Mouse (Mus musculus) midbrain, embryonic 12.5 days (tissue): Measurements from ENCODE around the gene Hivep3. TPM values are rescaled to one million over a fixed set of nuclear protein-coding genes. Genes with fewer than 3 reads are reported as not detected.
A peak's percentile ranks its signal among the peaks of the same experiment; 100 is the strongest.

Source experiments
- ATAC-seq: fragments of 200-750 bp; cut with Nextera tagmentation; 2 replicates; pipeline ENCODE4 v1.8.0; 2017; ENCODE audit warnings: low read depth, moderate TSS enrichment, moderate library complexity; ENCODE audit not compliant: low FRiP score
- H3K27ac ChIP-seq: fragments of 300-500 bp; sonication (generic); replicated peaks from 2 replicates; pipeline ENCODE4 v1.5.1; 2016; ENCODE audit warnings: mild to moderate bottlenecking
- H3K27me3 ChIP-seq: fragments of 300-500 bp; sonication (generic); 2 replicates; pipeline ENCODE4 v1.6.1; 2016; ENCODE audit warnings: mild to moderate bottlenecking
- H3K36me3 ChIP-seq: fragments of 300-500 bp; sonication (generic); 2 replicates; pipeline ENCODE4 v1.6.1; 2016
- H3K4me1 ChIP-seq: fragments of 300-500 bp; sonication (generic); 2 replicates; pipeline ENCODE4 v1.6.1; 2016
- H3K4me2 ChIP-seq: fragments of 300-500 bp; sonication (generic); replicated peaks from 2 replicates; pipeline ENCODE4 v1.6.1; 2016; ENCODE audit warnings: mild to moderate bottlenecking, moderate library complexity
- H3K4me3 ChIP-seq: fragments of 300-500 bp; sonication (generic); 2 replicates; pipeline ENCODE4 v1.5.1; 2016; ENCODE audit warnings: mild to moderate bottlenecking
- H3K9ac ChIP-seq: fragments of 300-500 bp; sonication (generic); replicated peaks from 2 replicates; pipeline ENCODE4 v1.6.1; 2016; ENCODE audit warnings: mild to moderate bottlenecking, moderate library complexity
- H3K9me3 ChIP-seq: fragments of 300-500 bp; sonication (generic); 2 replicates; pipeline ENCODE4 v1.6.1; 2016; ENCODE audit warnings: mild to moderate bottlenecking
- WGBS: fragments of 180-500 bp; shearing (Covaris S2); methylation state at CpG from one replicate; pipeline ENCODE4 v1.1.7; 2016; 5-methylcytosine and 5-hydroxymethylcytosine counted together
- polyA plus RNA-seq: library from polyadenylated mRNA; unstranded; fragments of >200 nt; fragmentation: Nextera tagmentation; extraction: Ambion mirVana; gene quantifications from 2 replicates; pipeline ENCODE4 v1.2.1, GENCODE M21; 2016

Gene Hivep3
- polyA plus RNA-seq, 1 experiment from 2014 or later, result 4.5 TPM

DNA sequence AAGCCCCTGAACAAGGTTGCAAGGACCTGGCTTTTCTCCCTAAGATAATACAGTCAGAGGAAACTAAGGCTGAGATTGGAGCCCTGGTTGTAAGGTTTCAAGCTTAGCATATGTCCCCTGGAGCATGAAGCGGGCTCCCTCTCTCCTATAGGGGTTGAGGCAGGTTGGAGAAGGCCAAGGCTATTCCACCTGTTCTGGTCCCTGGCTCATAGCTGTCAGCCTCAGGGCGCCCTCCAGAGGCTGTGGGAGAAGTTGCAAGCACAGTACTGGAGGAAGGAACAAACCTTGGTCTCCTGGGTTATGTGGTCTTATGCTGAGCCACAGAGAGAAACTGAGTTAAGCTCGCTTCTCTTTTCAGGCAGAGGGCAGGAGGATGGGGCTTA lies 415.5 kb downstream of the Hivep3 start:
- Histone ChIP-seq H3K36me3 (no peaks in the 10 kb centered on the region), H3K27ac (no peak overlapping the region), H3K4me2 (peak overlapping the region; percentile 52), H3K9me3 (no peaks in the 10 kb centered on the region), H3K9ac (peak overlapping the region; percentile 45), H3K4me1 (peaks cover 12% of the 10 kb centered on the region), H3K27me3 (peaks cover 33% of the 10 kb centered on the region), H3K4me3 (peak overlapping the region; percentile 31)
- WGBS, result 22% methylated on average over 3 of the region's 3 CpGs
- ATAC-seq, result peak; percentile 45; the same call in 1 of the 2 replicates

DNA sequence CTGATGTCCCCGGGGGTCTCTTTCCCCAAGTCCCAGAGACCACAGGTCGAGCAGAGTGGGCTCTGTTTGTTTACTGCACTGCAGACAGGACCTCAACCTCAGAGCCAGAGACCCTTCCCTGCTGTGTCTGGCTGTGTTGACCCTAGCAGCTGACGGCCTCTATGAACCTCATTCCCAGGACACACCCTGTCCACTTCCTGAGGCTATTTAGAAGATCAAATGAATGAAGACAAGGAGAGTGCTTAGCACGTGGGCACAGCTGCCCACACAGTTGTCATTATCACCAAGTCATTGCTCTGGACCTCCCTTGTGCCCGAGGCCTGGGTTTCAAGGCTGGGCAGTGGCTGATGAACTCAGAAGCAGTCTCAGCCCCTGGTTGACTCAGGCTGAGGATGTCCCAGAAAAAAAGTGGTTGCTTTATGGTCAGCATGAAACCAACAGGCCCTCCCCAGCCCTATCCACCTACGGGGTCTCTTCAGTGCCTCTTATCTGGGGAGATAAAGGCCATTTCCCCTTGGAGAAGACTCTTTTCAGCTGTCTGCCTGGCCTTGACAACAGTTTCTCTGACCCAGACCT lies 416.8 kb downstream of the Hivep3 start:
- H3K4me3 ChIP-seq, result no peak overlapping the region
- no peak for ATAC-seq

DNA sequence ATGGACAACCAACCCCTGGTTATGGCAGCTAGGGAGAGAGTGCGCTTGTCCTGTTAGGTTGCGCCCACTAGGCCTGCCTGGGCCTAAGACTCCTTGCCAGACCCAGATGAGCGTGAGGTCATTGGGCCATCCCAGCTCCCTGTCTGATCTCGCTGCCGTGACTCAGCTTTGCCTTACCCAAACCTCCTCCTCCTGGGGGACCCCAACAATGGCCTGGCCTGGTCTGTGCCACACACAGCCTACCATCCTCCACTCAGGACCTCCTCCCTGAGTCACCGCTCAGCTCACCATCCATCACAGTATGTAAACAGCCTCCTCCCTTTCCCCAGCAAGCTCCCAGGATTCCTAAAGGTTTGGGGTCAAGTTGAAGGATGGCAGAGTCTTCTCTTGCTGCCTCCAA lies 418.3 kb downstream of the Hivep3 start:
- ATAC-seq, result no peak
- H3K27ac ChIP-seq, result no peak overlapping the region
- peaks cover 12% of the 10 kb centered on the region for H3K4me1 ChIP-seq
- H3K36me3 ChIP-seq, result no peaks in the 10 kb centered on the region
- no peak overlapping the region for H3K4me2 ChIP-seq
- H3K9ac ChIP-seq, result no peak overlapping the region
- H3K27me3 ChIP-seq, result peaks cover 33% of the 10 kb centered on the region
- WGBS, result 83% methylated on average over 6 of the region's 6 CpGs
- no peak overlapping the region for H3K4me3 ChIP-seq
- H3K9me3 ChIP-seq, result no peaks in the 10 kb centered on the region

More for the DNA sequence above, 416.8 kb downstream of the Hivep3 start:
- Histone ChIP-seq H3K9me3 (no peaks in the 10 kb centered on the region), H3K4me2 (no peak overlapping the region), H3K27ac (no peak overlapping the region), H3K9ac (no peak overlapping the region), H3K36me3 (no peaks in the 10 kb centered on the region), H3K27me3 (peaks cover 33% of the 10 kb centered on the region), H3K4me1 (peaks cover 12% of the 10 kb centered on the region)
- WGBS, result 67% methylated on average over 6 of the region's 6 CpGs

DNA sequence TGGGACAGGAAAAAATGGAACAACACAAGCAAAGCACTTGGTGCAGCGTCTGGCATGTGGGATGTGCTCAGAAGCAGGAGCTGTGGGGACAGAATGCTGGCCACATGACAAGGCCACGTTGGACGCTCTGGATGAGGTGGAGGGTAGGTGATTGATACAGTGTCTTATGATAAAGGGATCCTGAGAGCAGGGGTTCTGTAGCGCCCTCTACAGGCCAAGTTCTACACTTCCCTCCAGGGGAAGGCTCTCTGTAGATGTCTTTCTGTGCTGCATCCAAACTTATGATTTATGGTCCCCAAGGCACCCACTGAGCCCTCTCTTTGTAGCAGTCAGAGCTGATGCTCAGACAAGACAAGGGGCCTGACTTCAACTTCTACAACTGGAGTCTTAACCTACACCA lies 419.1 kb downstream of the Hivep3 start:
- Histone ChIP-seq H3K36me3 (no peaks in the 10 kb centered on the region), H3K27me3 (peaks cover 31% of the 10 kb centered on the region), H3K27ac (no peak overlapping the region), H3K9me3 (no peaks in the 10 kb centered on the region), H3K4me1 (peaks cover 12% of the 10 kb centered on the region), H3K4me3 (no peak overlapping the region), H3K4me2 (no peak overlapping the region), H3K9ac (no peak overlapping the region)
- 62% methylated on average over 4 of the region's 4 CpGs for WGBS
- no peak for ATAC-seq

DNA sequence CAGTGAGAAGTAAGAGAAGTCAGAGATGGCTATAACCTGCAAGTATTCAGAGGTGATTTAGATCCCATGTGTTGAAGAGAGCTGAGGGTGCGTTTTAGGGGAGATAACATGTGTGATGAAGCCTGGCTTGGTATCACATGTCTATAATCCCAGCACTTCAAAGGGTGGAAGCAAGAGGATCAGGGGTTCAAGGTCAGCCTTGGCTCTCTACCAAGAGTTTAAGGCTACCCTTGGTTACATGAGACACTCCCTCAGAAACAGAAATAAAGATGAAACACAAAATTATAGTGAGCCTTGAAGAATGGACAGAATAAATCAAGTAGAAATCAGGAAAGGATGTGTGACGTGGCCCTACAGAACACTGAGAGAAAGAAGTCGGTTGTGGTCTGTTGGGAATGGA lies 420.2 kb downstream of the Hivep3 start:
- H3K36me3 ChIP-seq, result no peaks in the 10 kb centered on the region
- peaks cover 11% of the 10 kb centered on the region for H3K4me1 ChIP-seq
- no peak overlapping the region for H3K9ac ChIP-seq
- no peak overlapping the region for H3K4me2 ChIP-seq
- no peaks in the 10 kb centered on the region for H3K9me3 ChIP-seq
- 92% methylated on average over 3 of the region's 3 CpGs for WGBS
- no peak overlapping the region for H3K27ac ChIP-seq
- no peak overlapping the region for H3K4me3 ChIP-seq
- ATAC-seq, result no peak
- peaks cover 20% of the 10 kb centered on the region for H3K27me3 ChIP-seq

DNA sequence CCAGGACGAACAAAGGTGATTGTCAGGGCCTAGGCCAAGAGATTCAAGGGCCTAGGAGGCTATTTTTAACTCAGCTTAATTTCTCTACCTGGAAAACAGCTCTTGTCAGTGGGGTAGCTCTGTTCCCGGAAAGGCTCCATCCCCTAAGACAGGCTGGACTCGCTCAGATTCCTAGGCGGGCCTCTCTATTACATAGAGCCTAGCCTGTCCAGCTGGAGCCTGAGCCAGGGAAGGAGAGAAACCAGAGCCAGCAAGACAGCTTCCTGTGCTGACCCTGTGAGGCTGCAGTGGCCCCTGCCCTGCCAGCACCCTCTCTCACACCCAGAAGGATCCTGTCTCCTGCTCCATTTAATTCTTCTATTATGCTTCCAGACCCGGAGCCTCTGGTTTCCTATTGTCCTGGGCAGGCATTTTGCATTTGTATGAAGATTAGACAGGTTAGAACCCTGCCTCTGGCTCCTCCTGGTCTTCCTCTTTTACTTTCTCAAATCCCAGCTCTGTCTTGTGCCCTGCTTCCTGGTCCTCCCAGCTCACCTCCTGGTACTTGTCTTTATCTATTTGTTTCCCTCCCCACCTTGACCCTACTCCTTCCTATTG lies 425.2 kb downstream of the Hivep3 start:
- Histone ChIP-seq H3K9me3 (no peaks in the 10 kb centered on the region), H3K9ac (0 out of 2 replicates have a peak overlapping the region, but pooled peaks have one; percentile 20), H3K27ac (0 out of 2 replicates have a peak overlapping the region, but pooled peaks have one; percentile 4), H3K4me3 (no peak overlapping the region), H3K27me3 (peaks cover 15% of the 10 kb centered on the region), H3K36me3 (no peaks in the 10 kb centered on the region), H3K4me1 (peaks cover 20% of the 10 kb centered on the region), H3K4me2 (no peak overlapping the region)
- 24% methylated on average over 5 of the region's 5 CpGs for WGBS
- ATAC-seq, result no peak

DNA sequence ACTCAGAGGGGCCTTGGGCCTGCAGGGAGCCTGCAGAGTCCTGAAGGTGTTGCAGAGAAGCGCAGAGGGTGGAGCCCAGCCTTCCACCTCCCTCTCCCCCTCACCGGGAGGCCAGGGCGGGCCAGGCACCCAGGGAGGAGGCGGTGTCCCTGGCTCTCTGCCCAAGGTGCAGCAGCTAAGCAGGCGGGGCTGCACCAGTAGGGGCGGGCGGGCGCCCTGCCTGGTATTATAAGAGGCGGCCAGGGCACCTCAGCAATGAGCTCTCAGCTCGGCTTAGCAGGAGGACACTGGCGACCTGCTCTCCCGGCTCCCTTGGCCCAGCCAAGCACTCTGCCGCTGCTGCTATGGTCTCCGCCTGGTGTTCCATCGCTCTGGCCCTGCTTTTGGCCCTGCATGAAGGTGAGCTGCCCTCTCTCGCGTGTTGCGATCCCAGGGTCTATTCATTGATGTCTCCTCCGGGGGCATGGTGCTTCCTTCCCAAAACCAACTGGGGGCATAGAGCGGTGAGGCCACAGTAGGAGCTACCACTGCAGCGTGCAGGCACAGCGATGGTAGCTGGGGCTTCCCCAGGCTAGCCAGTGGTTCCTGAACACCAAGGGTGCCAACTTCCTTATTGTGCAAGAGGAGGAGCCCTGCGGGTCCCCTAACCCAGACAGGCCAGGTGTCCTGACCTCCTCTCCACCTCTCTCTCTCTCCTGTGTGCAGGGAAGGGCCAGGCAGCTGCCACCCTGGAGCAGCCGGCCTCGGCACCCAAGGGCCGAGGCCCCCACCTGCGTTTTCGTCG lies 427.8 kb downstream of the Hivep3 start, which contains the start of gene Edn2:
TSS of gene Edn2 (plus strand) at position 41 of the 784 bp plus-strand sequence.
- WGBS, result 38% methylated on average over 29 of the region's 29 CpGs
- H3K4me1 ChIP-seq, result peaks cover 20% of the 10 kb centered on the region
- H3K27me3 ChIP-seq, result peaks cover 15% of the 10 kb centered on the region
- no peak within 1 kb of the TSS for H3K9ac ChIP-seq
- no peaks in the 10 kb centered on the region for H3K36me3 ChIP-seq
- H3K9me3 ChIP-seq, result no peaks in the 10 kb centered on the region
- ATAC-seq, result 0 out of 2 replicates have a peak, but pooled peaks have one; percentile 28
- H3K4me3 ChIP-seq, result no peak within 1 kb of the TSS
- H3K4me2 ChIP-seq, result no peak within 1 kb of the TSS
- H3K27ac ChIP-seq, result no peak within 1 kb of the TSS

DNA sequence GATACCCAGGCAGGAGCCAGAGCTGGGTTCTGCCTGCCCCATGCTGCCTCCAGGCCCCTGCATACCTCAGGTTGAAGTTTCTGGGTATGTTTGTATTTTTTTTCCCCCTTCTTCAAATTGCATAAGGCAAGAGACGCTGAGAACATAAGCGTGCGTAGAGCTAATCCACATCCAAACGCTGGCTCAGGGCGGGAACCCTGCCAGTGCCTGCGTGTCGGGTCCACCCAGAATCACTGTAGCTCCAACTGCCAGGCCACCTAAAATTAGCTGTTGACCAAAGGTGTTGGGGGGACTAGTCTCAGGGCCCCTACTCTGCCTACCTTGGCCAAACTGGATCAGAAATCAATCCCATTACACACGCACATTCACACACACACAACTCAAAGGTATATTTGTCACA lies 429.0 kb downstream of the Hivep3 start:
- Histone ChIP-seq H3K9me3 (no peaks in the 10 kb centered on the region), H3K4me3 (no peak overlapping the region), H3K36me3 (no peaks in the 10 kb centered on the region), H3K9ac (no peak overlapping the region), H3K4me2 (no peak overlapping the region), H3K4me1 (peaks cover 20% of the 10 kb centered on the region), H3K27me3 (peaks cover 15% of the 10 kb centered on the region), H3K27ac (no peak overlapping the region)
- 83% methylated on average over 8 of the region's 8 CpGs for WGBS
- ATAC-seq, result no peak

DNA sequence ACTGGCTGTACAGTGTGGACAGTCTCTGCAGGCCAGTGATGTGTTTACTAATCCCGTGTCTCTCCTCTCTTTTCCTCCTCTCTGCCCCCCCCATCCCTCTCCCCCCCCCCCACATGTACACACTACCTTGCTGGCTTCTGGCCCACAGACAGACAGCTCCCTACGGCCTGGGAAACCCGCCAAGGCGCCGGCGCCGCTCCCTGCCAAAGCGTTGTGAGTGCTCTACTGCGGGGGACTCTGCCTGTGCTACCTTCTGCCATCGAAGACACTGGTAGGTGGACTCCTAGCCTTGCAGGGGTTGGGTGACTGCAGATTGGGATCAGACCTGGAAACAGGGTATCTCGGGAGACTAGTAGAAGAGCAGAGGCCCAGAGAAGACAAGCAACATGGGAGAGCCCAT lies 429.7 kb downstream of the Hivep3 start:
- no peak overlapping the region for H3K4me3 ChIP-seq
- no peaks in the 10 kb centered on the region for H3K36me3 ChIP-seq
- no peaks in the 10 kb centered on the region for H3K9me3 ChIP-seq
- peaks cover 15% of the 10 kb centered on the region for H3K27me3 ChIP-seq
- no peak overlapping the region for H3K9ac ChIP-seq
- WGBS, result 74% methylated on average over 11 of the region's 11 CpGs
- no peak overlapping the region for H3K4me2 ChIP-seq
- 0 out of 2 replicates have a peak, but pooled peaks have one; percentile 28 for ATAC-seq
- no peak overlapping the region for H3K27ac ChIP-seq
- peaks cover 20% of the 10 kb centered on the region for H3K4me1 ChIP-seq

DNA sequence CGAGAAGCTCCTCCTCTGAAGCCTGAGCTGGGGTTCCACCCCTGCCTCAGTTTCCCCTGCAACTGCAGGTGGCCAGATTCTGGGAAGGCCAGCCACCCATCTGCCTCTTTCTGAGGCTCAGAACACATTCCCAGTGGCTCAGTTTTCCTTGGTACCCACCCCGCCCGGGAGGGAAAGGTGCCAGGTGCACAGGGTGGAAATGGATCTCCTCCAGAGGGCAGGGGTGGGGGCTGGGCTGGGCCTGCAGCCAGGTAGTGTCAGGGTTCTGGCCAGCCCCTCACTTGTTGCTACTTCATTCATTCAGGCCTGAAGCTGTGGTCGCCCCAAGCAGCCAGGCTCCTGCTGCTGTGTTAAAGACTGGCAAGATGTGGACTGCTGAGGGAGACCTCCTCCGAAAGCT lies 430.7 kb downstream of the Hivep3 start:
- no peak overlapping the region for H3K27ac ChIP-seq
- no peaks in the 10 kb centered on the region for H3K36me3 ChIP-seq
- H3K4me2 ChIP-seq, result no peak overlapping the region
- H3K27me3 ChIP-seq, result peaks cover 15% of the 10 kb centered on the region
- H3K9me3 ChIP-seq, result no peaks in the 10 kb centered on the region
- H3K4me3 ChIP-seq, result no peak overlapping the region
- peaks cover 15% of the 10 kb centered on the region for H3K4me1 ChIP-seq
- 88% methylated on average over 5 of the region's 5 CpGs for WGBS
- no peak for ATAC-seq
- no peak overlapping the region for H3K9ac ChIP-seq

DNA sequence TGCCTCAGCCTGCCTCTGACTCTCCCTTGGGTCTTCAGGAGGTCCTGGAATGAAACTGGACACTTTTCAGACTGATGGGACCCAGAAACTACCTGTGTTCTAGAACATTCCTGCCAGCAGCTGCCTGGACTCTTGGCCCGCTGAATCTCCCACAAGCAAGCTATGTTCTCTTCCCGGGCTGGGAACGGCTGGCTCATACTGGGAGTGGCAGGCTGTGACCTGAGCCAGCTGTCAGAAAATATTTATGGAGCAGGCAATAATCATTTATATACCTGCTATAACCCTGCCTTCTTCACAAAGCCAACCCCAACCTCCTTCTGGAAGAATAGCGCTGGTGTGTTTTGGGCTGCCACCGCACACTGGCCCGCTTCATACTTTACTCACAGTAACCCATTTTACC lies 434.2 kb downstream of the Hivep3 start:
- WGBS, result 94% methylated on average over 6 of the region's 6 CpGs
- no peak overlapping the region for H3K4me2 ChIP-seq
- peaks cover 6% of the 10 kb centered on the region for H3K27me3 ChIP-seq
- H3K9ac ChIP-seq, result no peak overlapping the region
- no peaks in the 10 kb centered on the region for H3K9me3 ChIP-seq
- H3K36me3 ChIP-seq, result no peaks in the 10 kb centered on the region
- no peak for ATAC-seq
- H3K4me1 ChIP-seq, result peaks cover 22% of the 10 kb centered on the region
- no peak overlapping the region for H3K4me3 ChIP-seq
- H3K27ac ChIP-seq, result no peak overlapping the region

DNA sequence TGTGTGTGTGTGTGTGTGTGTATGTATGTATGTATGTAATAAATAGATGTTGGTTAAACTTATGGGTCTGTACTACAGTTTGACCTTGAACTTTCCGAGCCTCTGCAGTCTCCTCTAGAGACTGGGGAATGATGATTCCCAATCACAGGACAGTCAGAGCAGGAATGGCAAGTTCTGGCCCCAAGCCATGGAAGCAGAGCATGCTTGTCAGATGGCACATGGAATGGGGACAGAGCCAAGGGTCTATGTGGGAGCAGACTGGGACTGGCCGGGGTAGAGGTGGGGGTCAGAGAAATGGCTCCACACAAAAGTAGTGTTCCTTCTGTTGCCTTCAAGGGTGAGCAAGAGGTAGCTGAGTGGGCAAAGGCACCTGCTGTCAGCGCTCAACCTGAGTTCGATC lies 434.8 kb downstream of the Hivep3 start:
- WGBS, result 92% methylated on average over 4 of the region's 4 CpGs
- no peaks in the 10 kb centered on the region for H3K36me3 ChIP-seq
- no peak overlapping the region for H3K9ac ChIP-seq
- H3K27me3 ChIP-seq, result peaks cover 3% of the 10 kb centered on the region
- H3K4me3 ChIP-seq, result no peak overlapping the region
- H3K9me3 ChIP-seq, result no peaks in the 10 kb centered on the region
- no peak for ATAC-seq
- peaks cover 20% of the 10 kb centered on the region for H3K4me1 ChIP-seq
- H3K4me2 ChIP-seq, result no peak overlapping the region
- H3K27ac ChIP-seq, result no peak overlapping the region
